Mouse (Mus musculus) neural tube, embryonic 14.5 days (tissue): ENCODE results near the gene Zfand2a. TPM values are rescaled to one million over a fixed set of nuclear protein-coding genes. Genes with fewer than 3 reads are reported as not detected.
A peak's percentile ranks its signal among the peaks of the same experiment; 100 is the strongest.

Experiments used
- ATAC-seq: fragments of 200-750 bp; cut with Nextera tagmentation; 2 replicates; pipeline ENCODE4 v1.8.0; 2017; ENCODE audit warnings: low read depth, mild to moderate bottlenecking, moderate TSS enrichment, moderate library complexity
- H3K27ac ChIP-seq: fragments of 300-500 bp; sonication (generic); 2 replicates; pipeline ENCODE4 v1.5.1; 2014; ENCODE audit warnings: low read depth, mild to moderate bottlenecking, control low read depth, low read length, moderate library complexity, mixed read lengths
- H3K27me3 ChIP-seq: fragments of 300-500 bp; sonication (generic); 2 replicates; pipeline ENCODE4 v1.6.1; 2014; ENCODE audit warnings: low read length; ENCODE audit not compliant: control insufficient read depth, insufficient read depth
- H3K36me3 ChIP-seq: fragments of 300-500 bp; sonication (generic); 2 replicates; pipeline ENCODE4 v1.6.1; 2014; ENCODE audit warnings: low read length, mixed read lengths; ENCODE audit not compliant: control insufficient read depth, insufficient read depth
- H3K4me1 ChIP-seq: fragments of 300-500 bp; sonication (generic); 2 replicates; pipeline ENCODE4 v1.6.1; 2014; ENCODE audit warnings: low read length; ENCODE audit not compliant: control insufficient read depth, insufficient read depth
- H3K4me2 ChIP-seq: fragments of 300-500 bp; sonication (generic); 2 replicates; pipeline ENCODE4 v1.6.1; 2014; ENCODE audit warnings: mild to moderate bottlenecking, low read depth, low read length, control low read depth
- H3K4me3 ChIP-seq: fragments of 300-500 bp; sonication (generic); 2 replicates; pipeline ENCODE4 v1.5.1; 2014; ENCODE audit warnings: low read depth, low read length, control low read depth, mixed read lengths
- H3K9ac ChIP-seq: fragments of 300-500 bp; sonication (generic); replicated peaks from 2 replicates; pipeline ENCODE4 v1.6.1; 2014; ENCODE audit warnings: low read depth, mild to moderate bottlenecking, control low read depth, low read length, mixed read lengths
- H3K9me3 ChIP-seq: fragments of 300-500 bp; sonication (generic); 2 replicates; pipeline ENCODE4 v1.6.1; 2016; ENCODE audit warnings: low read length; ENCODE audit not compliant: control insufficient read depth
- WGBS: fragments of 180-500 bp; shearing (Covaris S2); extraction: QIAGEN DNeasy Blood & Tissue Kit; methylation state at CpG from one replicate; pipeline ENCODE4 v1.1.7; 2014; 5-methylcytosine and 5-hydroxymethylcytosine counted together
- polyA plus RNA-seq: library from polyadenylated mRNA; unstranded; fragments of >200 nt; fragmentation: Nextera tagmentation; extraction: Ambion mirVana; gene quantifications from 2 replicates; pipeline ENCODE4 v1.2.1, GENCODE M21; 2014

The Zfand2a gene
- polyA plus RNA-seq, 1 experiment from 2014 or later: 13.3 TPM

GRCm38 (mm10) chr5:139457241-139457640 lies 27.1 kb downstream of the Zfand2a start:
- Histone ChIP-seq H3K27me3 (no peaks in the 10 kb centered on the region), H3K4me2 (no peak overlapping the region), H3K9me3 (no peaks in the 10 kb centered on the region), H3K4me1 (peaks cover 10% of the 10 kb centered on the region; the same call in 1 of the 2 replicates), H3K27ac (no peak overlapping the region), H3K9ac (no peak overlapping the region), H3K4me3 (no peak overlapping the region), H3K36me3 (0 out of 2 replicates have a peak, but pooled peaks cover 3% of the 10 kb centered on the region)
- WGBS: 95% methylated on average over 8 of the region's 8 CpGs
- ATAC-seq: no peak

GRCm38 (mm10) chr5:139455166-139455565 lies 29.2 kb downstream of the Zfand2a start:
- WGBS: 94% methylated on average over 12 of the region's 12 CpGs
- ATAC-seq: no peak
- H3K4me1 ChIP-seq: peaks cover 7% of the 10 kb centered on the region; the same call in 1 of the 2 replicates
- H3K27ac ChIP-seq: no peak overlapping the region
- no peaks in the 10 kb centered on the region for H3K9me3 ChIP-seq
- H3K4me3 ChIP-seq: no peak overlapping the region
- no peak overlapping the region for H3K9ac ChIP-seq
- no peaks in the 10 kb centered on the region for H3K27me3 ChIP-seq
- H3K4me2 ChIP-seq: no peak overlapping the region
- H3K36me3 ChIP-seq: 0 out of 2 replicates have a peak, but pooled peaks cover 3% of the 10 kb centered on the region

- Histone ChIP-seq H3K27me3 (no peaks in the 10 kb centered on the region), H3K36me3 (0 out of 2 replicates have a peak, but pooled peaks cover 3% of the 10 kb centered on the region), H3K4me1 (peaks cover 9% of the 10 kb centered on the region; the same call in 1 of the 2 replicates), H3K9me3 (no peaks in the 10 kb centered on the region), H3K4me3 (no peak overlapping the region), H3K4me2 (no peak overlapping the region), H3K27ac (no peak overlapping the region), H3K9ac (no peak overlapping the region)
- WGBS: 80% methylated on average over 10 of the region's 10 CpGs
- no peak for ATAC-seq
Observed at GRCm38 (mm10) chr5:139453031-139453430, 31.3 kb downstream of the Zfand2a start.

- H3K4me3 ChIP-seq: no peak overlapping the region
- no peaks in the 10 kb centered on the region for H3K27me3 ChIP-seq
- H3K36me3 ChIP-seq: no peaks in the 10 kb centered on the region
- ATAC-seq: peak; percentile 75; the same call in 1 of the 2 replicates
- peaks cover 9% of the 10 kb centered on the region; the same call in 1 of the 2 replicates for H3K4me1 ChIP-seq
- no peak overlapping the region for H3K9ac ChIP-seq
- H3K9me3 ChIP-seq: no peaks in the 10 kb centered on the region
- no peak overlapping the region for H3K4me2 ChIP-seq
- WGBS: 20% methylated on average over 4 of the region's 4 CpGs
- 0 out of 2 replicates have a peak overlapping the region, but pooled peaks have one; percentile 25 for H3K27ac ChIP-seq
Observed at GRCm38 (mm10) chr5:139449926-139450325, 34.4 kb downstream of the Zfand2a start.

- H3K9ac ChIP-seq: no peak overlapping the region
- no peak overlapping the region for H3K4me3 ChIP-seq
- ATAC-seq: peak; percentile 56; the same call in 1 of the 2 replicates
Observed at GRCm38 (mm10) chr5:139449161-139449791, 35.1 kb downstream of the Zfand2a start.

GRCm38 (mm10) chr5:139448025-139448424 lies 36.3 kb downstream of the Zfand2a start:
- Histone ChIP-seq H3K9me3 (no peaks in the 10 kb centered on the region), H3K36me3 (no peaks in the 10 kb centered on the region), H3K9ac (no peak overlapping the region), H3K27me3 (no peaks in the 10 kb centered on the region), H3K4me1 (peaks cover 9% of the 10 kb centered on the region; the same call in 1 of the 2 replicates), H3K4me3 (no peak overlapping the region), H3K27ac (no peak overlapping the region), H3K4me2 (no peak overlapping the region)
- WGBS: 68% methylated on average over 6 of the region's 6 CpGs
- ATAC-seq: no peak

More at GRCm38 (mm10) chr5:139449161-139449791, 35.1 kb downstream of the Zfand2a start:
- Histone ChIP-seq H3K27ac (0 out of 2 replicates have a peak overlapping the region, but pooled peaks have one; percentile 25), H3K36me3 (no peaks in the 10 kb centered on the region), H3K4me2 (no peak overlapping the region), H3K4me1 (peaks cover 9% of the 10 kb centered on the region; the same call in 1 of the 2 replicates), H3K27me3 (no peaks in the 10 kb centered on the region), H3K9me3 (no peaks in the 10 kb centered on the region)
- 26% methylated on average over 5 of the region's 5 CpGs for WGBS

GRCm38 (mm10) chr5:139445258-139445657 lies 39.1 kb downstream of the Zfand2a start:
- no peaks in the 10 kb centered on the region for H3K36me3 ChIP-seq
- no peaks in the 10 kb centered on the region for H3K9me3 ChIP-seq
- H3K27me3 ChIP-seq: no peaks in the 10 kb centered on the region
- H3K27ac ChIP-seq: no peak overlapping the region
- no peak overlapping the region for H3K9ac ChIP-seq
- peaks cover 13% of the 10 kb centered on the region; the same call in 1 of the 2 replicates for H3K4me1 ChIP-seq
- H3K4me2 ChIP-seq: no peak overlapping the region
- 90% methylated on average over 8 of the region's 8 CpGs for WGBS
- ATAC-seq: no peak
- H3K4me3 ChIP-seq: no peak overlapping the region

GRCm38 (mm10) chr5:139442962-139443361 lies 41.4 kb downstream of the Zfand2a start:
- peak overlapping the region; percentile 44; the same call in 1 of the 2 replicates for H3K27ac ChIP-seq
- H3K9ac ChIP-seq: no peak overlapping the region
- H3K4me3 ChIP-seq: no peak overlapping the region
- H3K27me3 ChIP-seq: no peaks in the 10 kb centered on the region
- no peaks in the 10 kb centered on the region for H3K36me3 ChIP-seq
- ATAC-seq: no peak
- H3K9me3 ChIP-seq: no peaks in the 10 kb centered on the region
- 79% methylated on average over 4 of the region's 4 CpGs for WGBS
- no peak overlapping the region for H3K4me2 ChIP-seq
- H3K4me1 ChIP-seq: peaks cover 7% of the 10 kb centered on the region; the same call in 1 of the 2 replicates

GRCm38 (mm10) chr5:139442428-139442827 lies 41.9 kb downstream of the Zfand2a start:
- no peaks in the 10 kb centered on the region for H3K36me3 ChIP-seq
- H3K4me3 ChIP-seq: no peak overlapping the region
- H3K9ac ChIP-seq: no peak overlapping the region
- H3K27ac ChIP-seq: peak overlapping the region; percentile 24; the same call in 1 of the 2 replicates
- H3K27me3 ChIP-seq: no peaks in the 10 kb centered on the region
- 67% methylated on average over 12 of the region's 12 CpGs for WGBS
- no peaks in the 10 kb centered on the region for H3K9me3 ChIP-seq
- H3K4me1 ChIP-seq: peaks cover 7% of the 10 kb centered on the region; the same call in 1 of the 2 replicates
- no peak overlapping the region for H3K4me2 ChIP-seq
- no peak for ATAC-seq
